Mouse (Mus musculus): ENCODE data around the gene Ovol3. TPM values are rescaled to one million over a fixed set of nuclear protein-coding genes. Genes with fewer than 3 reads are reported as not detected.
"Not testable (repeated sequence)": the region's sequence is repeated elsewhere in the genome, so short reads cannot be mapped to it uniquely, and the experiment has no call there.

The Ovol3 gene
- polyA plus RNA-seq, 1 experiment = not detected

- H3K4me3 ChIP-seq (replicated peaks; ENCODE audit: extremely low read depth, low read depth, low read length) = no peak overlapping the region
- H3K4me1 ChIP-seq (ENCODE audit: control insufficient read depth, insufficient read depth, low read length) = 0 out of 2 replicates have a peak, but pooled peaks cover 3% of the 10 kb centered on the region
- no peak for DNase-seq
- WGBS = 86% methylated on average over 3 of the region's 3 CpGs
- TF ChIP-seq CTCF (IDR thresholded peaks at IDR 0.05; ENCODE audit: insufficient read depth, low read length) (no peak), POLR2A (IDR thresholded peaks at IDR 0.05; ENCODE audit: borderline replicate concordance, extremely low read depth, low read depth, low read length) (no peak)
Observed at GRCm38 (mm10) chr7:30215875-30216274, 19.6 kb downstream of the Ovol3 start.

- WGBS = 65% methylated on average over 3 of the region's 3 CpGs
- Histone ChIP-seq H3K4me3 (replicated peaks; ENCODE audit: extremely low read depth, low read depth, low read length) (no peak overlapping the region), H3K4me1 (ENCODE audit: control insufficient read depth, insufficient read depth, low read length) (0 out of 2 replicates have a peak, but pooled peaks cover 3% of the 10 kb centered on the region)
- no peak for DNase-seq
- TF ChIP-seq POLR2A (IDR thresholded peaks at IDR 0.05; ENCODE audit: borderline replicate concordance, extremely low read depth, low read depth, low read length) (no peak), CTCF (IDR thresholded peaks at IDR 0.05; ENCODE audit: insufficient read depth, low read length) (no peak)
Observed at GRCm38 (mm10) chr7:30213881-30214280, 21.6 kb downstream of the Ovol3 start.

- Histone ChIP-seq H3K4me1 (ENCODE audit: control insufficient read depth, insufficient read depth, low read length) (no peaks in the 10 kb centered on the region), H3K4me3 (replicated peaks; ENCODE audit: extremely low read depth, low read depth, low read length) (no peak overlapping the region)
- no peak for TF ChIP-seq CTCF (IDR thresholded peaks at IDR 0.05; ENCODE audit: insufficient read depth, low read length)
- TF ChIP-seq POLR2A (IDR thresholded peaks at IDR 0.05; ENCODE audit: borderline replicate concordance, extremely low read depth, low read depth, low read length) = no peak
- DNase-seq = no peak
- 31% methylated on average over 4 of the region's 4 CpGs for WGBS
Observed at GRCm38 (mm10) chr7:30211025-30211424, 24.5 kb downstream of the Ovol3 start.

GRCm38 (mm10) chr7:30206364-30206763, 29.2 kb downstream of the Ovol3 start:
- DNase-seq; H3K4me3 ChIP-seq (replicated peaks; ENCODE audit: extremely low read depth, low read depth, low read length); H3K4me1 ChIP-seq (ENCODE audit: control insufficient read depth, insufficient read depth, low read length): not testable (repeated sequence)
- WGBS = 47% methylated on average over 5 of the region's 5 CpGs

GRCm38 (mm10) chr7:30205383-30205782, 30.1 kb downstream of the Ovol3 start:
- H3K4me3 ChIP-seq (replicated peaks; ENCODE audit: extremely low read depth, low read depth, low read length) = no peak overlapping the region
- DNase-seq = peak; percentile 55
- H3K4me1 ChIP-seq (ENCODE audit: control insufficient read depth, insufficient read depth, low read length) = no peaks in the 10 kb centered on the region
- no peak for TF ChIP-seq POLR2A (IDR thresholded peaks at IDR 0.05; ENCODE audit: borderline replicate concordance, extremely low read depth, low read depth, low read length)
- TF ChIP-seq CTCF (IDR thresholded peaks at IDR 0.05; ENCODE audit: insufficient read depth, low read length) = peak; percentile 70
- 2% methylated on average over 2 of the region's 2 CpGs for WGBS

- WGBS = 22% methylated on average over 8 of the region's 8 CpGs
- no peak for TF ChIP-seq CTCF (IDR thresholded peaks at IDR 0.05; ENCODE audit: insufficient read depth, low read length)
- TF ChIP-seq POLR2A (IDR thresholded peaks at IDR 0.05; ENCODE audit: borderline replicate concordance, extremely low read depth, low read depth, low read length) = no peak
- no peak for DNase-seq
- Histone ChIP-seq H3K4me3 (replicated peaks; ENCODE audit: extremely low read depth, low read depth, low read length) (no peak overlapping the region), H3K4me1 (ENCODE audit: control insufficient read depth, insufficient read depth, low read length) (no peaks in the 10 kb centered on the region)
Observed at GRCm38 (mm10) chr7:30204380-30204779, 31.1 kb downstream of the Ovol3 start.

GRCm38 (mm10) chr7:30202895-30203690, 32.4 kb downstream of the Ovol3 start:
- 40% methylated on average over 11 of the region's 11 CpGs for WGBS
- no peak for DNase-seq
- Histone ChIP-seq H3K4me1 (ENCODE audit: control insufficient read depth, insufficient read depth, low read length) (no peaks in the 10 kb centered on the region), H3K4me3 (replicated peaks; ENCODE audit: extremely low read depth, low read depth, low read length) (no peak overlapping the region)
- TF ChIP-seq CTCF (IDR thresholded peaks at IDR 0.05; ENCODE audit: insufficient read depth, low read length) (no peak), POLR2A (IDR thresholded peaks at IDR 0.05; ENCODE audit: borderline replicate concordance, extremely low read depth, low read depth, low read length) (no peak)

GRCm38 (mm10) chr7:30200661-30201060, 34.9 kb downstream of the Ovol3 start:
- not testable (repeated sequence) for DNase-seq; H3K4me3 ChIP-seq (replicated peaks; ENCODE audit: extremely low read depth, low read depth, low read length); H3K4me1 ChIP-seq (ENCODE audit: control insufficient read depth, insufficient read depth, low read length)
- WGBS = 90% methylated on average over 5 of the region's 5 CpGs

- Histone ChIP-seq H3K4me3 (replicated peaks; ENCODE audit: extremely low read depth, low read depth, low read length) (no peak overlapping the region), H3K4me1 (ENCODE audit: control insufficient read depth, insufficient read depth, low read length) (no peaks in the 10 kb centered on the region)
- DNase-seq = no peak
- WGBS = 77% methylated on average over 5 of the region's 5 CpGs
- TF ChIP-seq CTCF (IDR thresholded peaks at IDR 0.05; ENCODE audit: insufficient read depth, low read length) = no peak
- TF ChIP-seq POLR2A (IDR thresholded peaks at IDR 0.05; ENCODE audit: borderline replicate concordance, extremely low read depth, low read depth, low read length) = no peak
Observed at GRCm38 (mm10) chr7:30200200-30200599, 35.3 kb downstream of the Ovol3 start.

GRCm38 (mm10) chr7:30199498-30200139, 35.9 kb downstream of the Ovol3 start:
- WGBS = 75% methylated on average over 18 of the region's 18 CpGs
- H3K4me1 ChIP-seq (ENCODE audit: control insufficient read depth, insufficient read depth, low read length) = no peaks in the 10 kb centered on the region
- TF ChIP-seq POLR2A (IDR thresholded peaks at IDR 0.05; ENCODE audit: borderline replicate concordance, extremely low read depth, low read depth, low read length) = no peak
- no peak for TF ChIP-seq CTCF (IDR thresholded peaks at IDR 0.05; ENCODE audit: insufficient read depth, low read length)
- no peak overlapping the region for H3K4me3 ChIP-seq (replicated peaks; ENCODE audit: extremely low read depth, low read depth, low read length)
- no peak for DNase-seq

Data from lung, adult 2 months (tissue).